Mouse (Mus musculus): ENCODE results near the gene Zfp113.

DNA sequence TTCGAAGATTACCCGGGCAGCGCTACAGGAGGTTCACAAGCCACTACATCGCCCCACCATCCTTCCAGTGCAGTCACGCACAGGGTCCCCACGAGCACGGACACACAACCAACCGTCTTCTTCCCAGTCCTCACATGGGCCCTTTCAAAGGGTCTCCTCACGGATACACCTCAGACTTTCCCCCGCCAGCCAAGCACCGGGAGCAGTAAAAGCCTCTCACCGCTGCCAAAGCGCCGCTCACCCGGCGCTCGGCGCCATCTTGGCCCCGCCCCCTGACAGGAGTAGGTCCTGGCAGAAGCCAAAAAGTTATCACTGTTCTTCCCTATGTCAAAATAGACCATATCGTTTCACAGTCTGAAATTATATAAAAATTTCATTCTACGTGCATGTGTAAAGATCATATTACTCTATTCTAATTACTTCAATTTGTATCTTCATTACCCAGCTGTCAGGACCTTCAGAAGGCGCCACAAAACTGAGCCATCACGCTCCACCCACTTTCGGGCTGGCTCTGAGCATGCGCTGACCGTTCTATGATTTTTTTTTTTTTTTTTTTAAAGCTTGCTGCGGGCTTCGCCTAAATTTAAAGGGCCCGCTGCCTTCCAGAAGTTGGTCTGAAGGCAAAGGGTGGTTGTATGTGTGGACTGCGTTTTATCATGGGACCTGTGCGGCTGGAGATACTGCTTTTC is 31.6 kb upstream of the Zfp113 start, which contains the start of the genes Taf6 and Cnpy4:
- TF ChIP-seq CTCF (IDR thresholded peaks at IDR 0.05; ENCODE audit: borderline replicate concordance, insufficient read depth, low read length) (no peak), POLR2A (IDR thresholded peaks at IDR 0.05; ENCODE audit: low read depth, low read length) (peak; percentile 97)
